Mouse (Mus musculus): Measurements from ENCODE around the gene Asic2. TPM values are rescaled to one million over a fixed set of nuclear protein-coding genes. Genes with fewer than 3 reads are reported as not detected.
A peak's percentile ranks its signal among the peaks of the same experiment; 100 is the strongest.

The Asic2 gene
- total RNA-seq, 2 experiments from 2014 or later = 54.3 to 55.8 TPM

DNA sequence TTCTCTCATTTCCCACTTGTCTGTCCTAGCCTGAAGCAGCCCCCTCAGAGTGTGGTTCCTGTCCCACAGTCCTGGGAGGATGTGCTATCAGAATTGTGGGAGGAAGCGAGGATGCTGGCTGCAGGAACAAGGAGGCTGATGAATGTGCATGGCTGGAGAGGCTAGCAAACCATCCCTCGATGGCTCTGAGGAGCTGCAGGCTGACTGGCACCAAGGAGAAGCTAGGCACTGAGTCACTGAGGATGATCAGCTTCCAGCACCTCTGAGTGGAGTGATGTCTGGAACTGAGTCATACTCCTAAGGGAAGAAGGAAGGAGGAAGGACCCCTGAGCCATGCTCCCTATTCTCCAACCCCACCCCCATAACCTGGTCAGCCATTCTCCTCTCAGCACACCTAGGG, 246.2 kb downstream of the Asic2 start:
- DNase-seq = no peak

DNA sequence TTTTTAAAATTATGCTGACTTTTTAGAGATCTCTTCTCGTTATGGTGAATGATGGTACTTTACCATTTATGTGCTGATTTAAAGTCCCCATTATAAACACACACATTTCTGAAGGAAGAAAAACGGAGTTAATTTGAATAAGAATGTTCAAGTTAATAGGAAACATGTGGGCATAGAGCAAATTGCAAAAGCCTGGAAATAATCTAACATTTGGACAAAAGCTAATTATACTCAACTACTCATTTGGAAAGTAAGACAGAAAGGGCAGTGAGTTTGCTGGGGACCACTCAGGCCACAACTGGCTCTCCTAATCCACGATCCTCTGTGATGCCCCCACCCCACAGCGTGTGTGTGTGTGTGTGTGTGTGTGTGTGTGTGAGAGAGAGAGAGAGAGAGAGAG, 253.5 kb downstream of the Asic2 start:
- no peak for DNase-seq

DNA sequence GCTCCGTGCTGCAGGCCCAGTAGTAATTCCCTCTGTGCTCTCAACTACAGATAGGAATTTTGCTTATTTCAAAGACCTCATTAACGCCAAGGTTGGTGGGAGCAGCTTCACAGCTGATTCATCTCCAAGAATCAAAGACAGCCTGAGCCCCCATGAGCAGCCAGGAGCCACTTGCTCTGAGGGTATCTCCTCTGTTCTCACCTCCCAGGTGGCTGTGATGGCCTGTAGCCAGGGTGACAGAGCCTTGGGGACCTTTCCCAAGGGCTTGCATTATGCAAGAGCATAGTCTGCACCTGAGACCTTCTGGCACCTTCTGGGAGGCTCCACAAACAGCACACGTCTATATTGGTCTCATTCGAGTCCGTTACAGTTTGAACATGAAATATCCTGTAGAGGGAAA, 261.3 kb downstream of the Asic2 start:
- no peak for DNase-seq

DNA sequence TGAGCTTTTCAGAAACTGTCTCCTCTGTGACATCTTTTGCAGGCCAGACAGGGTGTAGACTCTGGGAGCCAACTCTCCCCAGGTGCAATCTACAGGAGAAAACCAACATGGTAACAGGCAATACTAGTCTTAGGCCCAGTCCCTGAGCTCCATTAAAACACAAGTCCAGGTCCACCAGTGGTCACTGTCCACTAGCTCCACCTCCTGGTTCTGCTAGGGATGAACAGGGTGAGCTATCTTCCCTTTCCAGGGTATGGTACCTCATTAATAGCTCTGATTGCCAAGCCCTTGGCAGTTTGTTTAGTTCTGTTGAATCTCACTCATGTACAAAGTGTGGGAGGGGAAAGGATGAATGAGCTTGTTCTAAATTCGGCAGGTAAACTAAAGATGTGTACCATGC, 270.2 kb downstream of the Asic2 start:
- DNase-seq = no peak

DNA sequence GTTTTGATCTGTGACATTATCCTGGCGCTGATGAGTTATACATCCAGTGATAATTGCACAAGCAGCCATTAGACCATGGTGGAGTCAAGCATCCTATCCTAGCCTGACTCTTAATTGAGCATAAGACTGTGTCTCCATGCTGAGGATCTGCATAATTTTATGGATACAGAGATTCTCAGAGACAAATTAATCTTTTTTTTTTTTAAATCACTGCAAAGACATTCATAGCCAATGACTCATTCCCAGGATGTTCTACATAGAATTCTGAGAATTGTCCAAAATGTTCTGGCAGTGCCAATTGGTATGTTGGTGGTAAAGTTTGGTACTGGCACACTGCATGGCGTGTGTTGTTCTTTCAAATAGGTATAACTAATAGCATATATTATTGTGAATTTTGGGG, 272.8 kb downstream of the Asic2 start:
- DNase-seq = no peak

DNA sequence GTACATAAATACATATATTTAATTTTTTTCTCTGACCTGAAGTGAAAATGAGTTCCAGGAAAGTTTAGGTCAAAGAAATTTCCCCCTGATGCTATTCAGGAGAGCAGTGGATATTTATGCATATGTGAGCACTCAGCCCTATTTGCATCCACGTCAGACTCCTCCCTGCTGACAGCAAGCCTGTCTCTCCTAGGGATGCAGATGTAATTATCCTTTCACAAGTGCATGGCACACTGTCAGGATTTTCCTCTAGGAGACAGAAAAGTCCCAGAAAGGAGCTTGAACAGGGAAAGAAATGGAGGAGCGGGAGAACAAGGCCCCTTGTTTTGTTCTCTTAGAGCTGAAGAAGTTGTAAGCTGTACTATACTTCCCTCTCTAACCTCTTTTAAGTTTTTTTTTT, 287.7 kb downstream of the Asic2 start:
- no peak for DNase-seq

DNA sequence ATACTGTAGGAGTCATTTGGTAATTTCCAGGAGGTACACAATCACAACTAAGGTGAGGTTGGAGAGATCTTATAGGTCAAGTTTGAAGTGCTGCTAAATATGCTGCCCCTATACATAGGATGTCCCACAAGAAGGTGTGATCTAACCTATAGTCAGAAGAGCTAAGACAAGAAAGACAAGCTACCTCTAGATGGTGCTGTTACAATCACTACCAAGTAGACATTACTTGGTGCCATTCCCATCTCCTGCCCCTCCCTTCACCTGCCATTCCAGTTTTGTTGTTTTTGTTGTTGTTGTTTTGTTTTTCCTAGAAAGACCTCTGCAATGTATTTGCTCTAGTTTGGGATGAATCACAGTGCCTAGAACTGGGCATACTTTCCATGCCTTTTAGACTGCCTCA, 296.5 kb downstream of the Asic2 start:
- no peak for DNase-seq

DNA sequence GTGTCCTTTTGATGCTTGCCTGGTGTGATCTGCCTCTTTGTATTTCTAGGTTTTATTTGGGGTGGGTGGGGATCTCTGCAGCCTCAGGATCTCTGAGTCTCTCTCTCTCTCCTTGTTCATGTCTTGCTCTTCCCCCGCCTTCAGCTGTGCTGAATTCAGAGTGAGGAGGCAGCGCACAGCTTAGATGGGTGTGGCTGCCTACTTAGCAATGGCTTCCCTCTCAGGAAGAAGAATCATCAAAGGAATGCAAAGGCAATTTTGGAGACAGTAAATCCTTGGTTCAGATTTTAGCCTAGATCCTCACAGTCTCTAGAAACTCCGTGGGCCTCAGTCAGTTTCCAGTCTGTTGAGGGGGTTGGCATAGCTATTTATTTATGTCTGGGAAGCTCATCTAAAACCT, 297.8 kb downstream of the Asic2 start:
- DNase-seq = no peak

DNA sequence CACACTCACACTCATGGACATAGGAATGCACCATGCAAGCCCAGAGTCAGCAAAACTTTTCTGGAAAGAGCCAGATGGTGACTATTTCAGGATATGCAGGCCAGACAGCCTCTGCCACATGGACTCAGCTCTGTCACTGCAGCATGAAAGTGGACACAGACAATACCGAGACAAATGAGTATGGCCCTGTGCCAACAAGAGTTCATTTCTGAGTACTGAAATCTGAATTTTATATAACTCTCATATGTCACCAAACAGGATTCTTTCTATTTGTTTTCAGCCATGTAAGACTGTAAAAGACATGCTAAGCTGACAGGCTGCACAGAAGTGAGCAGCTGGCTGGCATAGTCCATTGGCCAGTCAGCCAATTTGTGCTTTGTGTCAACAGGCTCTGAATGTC, 309.4 kb downstream of the Asic2 start:
- DNase-seq = no peak

DNA sequence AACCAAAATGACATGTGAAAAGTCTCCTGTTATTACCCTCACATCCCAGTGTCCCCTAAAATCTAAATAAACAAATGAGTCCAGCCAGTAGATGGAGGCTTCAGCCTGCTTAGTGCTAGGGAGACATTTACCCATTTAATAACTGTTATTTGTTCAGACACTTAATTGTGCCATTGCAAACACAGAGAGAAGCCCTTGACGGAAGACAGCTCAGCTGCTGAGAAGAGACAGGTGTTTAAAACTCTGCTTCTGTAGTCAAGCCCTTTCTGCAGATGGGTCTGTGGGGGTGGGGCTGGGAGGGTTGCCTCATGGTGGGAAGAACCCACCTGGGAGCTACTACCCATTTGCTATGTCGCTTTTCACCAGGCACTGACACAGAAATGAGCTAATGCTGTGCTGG, 311.1 kb downstream of the Asic2 start:
- no peak for DNase-seq

DNA sequence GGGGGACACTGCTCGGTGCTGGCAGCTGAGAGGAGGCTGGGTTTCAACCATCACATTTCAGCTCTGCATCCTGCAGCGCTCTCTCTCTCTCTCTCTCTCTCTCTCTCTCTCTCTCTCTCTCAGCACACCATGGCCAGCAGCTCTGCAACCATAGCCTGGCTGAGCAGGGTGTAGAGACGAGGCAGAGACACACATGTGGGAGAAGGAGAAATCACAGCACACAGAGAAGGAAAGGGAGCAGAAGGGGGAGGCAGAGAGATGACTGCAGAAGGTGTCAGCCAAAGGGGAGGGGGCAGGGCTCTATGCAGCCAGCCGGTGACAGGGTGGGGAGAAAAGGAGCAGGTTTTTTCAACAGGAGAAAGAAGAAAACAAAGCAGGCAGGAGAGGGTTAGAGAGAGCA, 320.4 kb downstream of the Asic2 start:
- no peak for DNase-seq

DNA sequence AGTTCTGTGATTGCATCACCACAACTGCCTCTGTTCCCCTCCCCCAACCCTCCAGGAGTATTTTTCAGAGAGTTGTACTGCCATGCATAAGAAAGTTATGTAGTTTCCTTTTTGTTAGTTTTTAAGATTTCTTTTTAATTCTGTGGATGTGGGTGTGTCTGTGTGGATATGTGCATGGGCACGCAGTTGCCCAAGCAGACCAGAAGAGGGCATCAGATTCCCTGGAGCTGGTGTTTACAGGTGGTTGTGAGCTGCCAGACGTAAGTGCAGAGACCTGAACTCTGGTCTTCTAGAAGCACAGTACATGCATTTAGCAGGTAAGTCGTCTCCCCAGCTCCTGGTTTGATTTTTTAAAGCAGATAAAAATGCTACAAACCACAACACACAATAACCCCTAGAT, 322.7 kb downstream of the Asic2 start:
- no peak for DNase-seq

DNA sequence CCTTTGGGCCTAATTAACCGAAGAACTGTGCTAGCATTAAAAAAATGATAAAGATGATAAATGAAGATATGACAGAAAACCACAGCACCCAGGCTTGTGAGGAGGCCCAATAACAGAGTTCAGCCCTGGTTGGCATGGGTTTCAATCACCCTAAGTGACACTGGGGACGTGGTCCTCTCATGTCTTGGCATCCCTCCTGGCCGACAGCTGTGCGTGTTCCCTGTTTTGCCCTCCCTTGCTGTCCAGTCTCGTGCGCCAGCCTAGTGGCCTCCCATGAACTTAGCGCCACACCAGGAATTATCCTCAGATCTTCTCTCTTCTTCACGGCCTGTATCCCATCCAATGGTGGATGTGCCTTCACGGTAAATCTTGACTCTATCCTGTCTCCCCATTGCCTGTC, 331.9 kb downstream of the Asic2 start:
- DNase-seq = no peak

DNA sequence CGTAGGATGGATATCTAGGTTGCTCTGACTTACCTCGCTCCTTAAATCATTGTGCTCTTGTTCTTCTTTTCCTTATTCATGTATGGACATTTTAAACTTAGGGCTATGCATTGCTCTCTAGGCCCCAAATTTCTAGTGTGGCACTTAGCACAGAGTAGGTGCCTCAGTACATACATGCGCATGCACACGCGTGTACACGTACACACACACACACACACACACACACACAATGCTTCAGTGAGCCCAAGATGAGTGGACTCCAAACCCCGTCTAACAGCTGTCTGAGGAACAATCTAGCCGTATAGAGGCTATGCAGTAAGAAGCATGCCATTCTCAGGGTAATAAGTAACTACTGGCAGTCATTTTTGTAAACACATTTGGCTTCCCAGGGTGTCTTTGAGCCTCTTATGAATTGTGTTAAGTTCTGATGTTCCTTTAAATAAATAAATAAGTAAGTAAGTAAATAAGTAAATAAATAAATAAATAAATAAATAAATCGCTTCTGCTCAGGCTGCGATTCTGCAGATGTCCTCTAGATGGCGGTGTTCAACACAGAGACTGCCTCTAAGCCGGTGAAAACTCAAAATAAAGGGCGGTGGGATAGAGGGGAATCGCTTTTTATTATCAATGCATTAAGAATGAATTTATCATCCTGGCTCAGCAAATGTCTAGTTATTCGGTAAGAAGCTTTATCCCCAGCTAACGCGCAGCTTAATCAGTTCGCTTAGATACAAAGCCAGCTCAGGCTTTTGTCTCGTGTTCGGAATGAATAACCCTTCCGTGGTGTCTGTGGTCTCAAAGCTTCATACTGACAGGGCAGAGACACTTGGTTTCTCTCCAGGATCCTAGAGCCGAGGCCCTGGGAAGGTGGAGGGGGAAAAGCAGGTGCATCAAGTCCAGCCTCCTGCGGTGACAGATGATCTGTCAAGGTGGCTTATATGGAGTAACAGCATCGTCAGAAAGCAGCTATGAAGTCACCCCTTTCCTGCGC, 333.6 kb downstream of the Asic2 start:
- DNase-seq = peak; percentile 27 to 31

DNA sequence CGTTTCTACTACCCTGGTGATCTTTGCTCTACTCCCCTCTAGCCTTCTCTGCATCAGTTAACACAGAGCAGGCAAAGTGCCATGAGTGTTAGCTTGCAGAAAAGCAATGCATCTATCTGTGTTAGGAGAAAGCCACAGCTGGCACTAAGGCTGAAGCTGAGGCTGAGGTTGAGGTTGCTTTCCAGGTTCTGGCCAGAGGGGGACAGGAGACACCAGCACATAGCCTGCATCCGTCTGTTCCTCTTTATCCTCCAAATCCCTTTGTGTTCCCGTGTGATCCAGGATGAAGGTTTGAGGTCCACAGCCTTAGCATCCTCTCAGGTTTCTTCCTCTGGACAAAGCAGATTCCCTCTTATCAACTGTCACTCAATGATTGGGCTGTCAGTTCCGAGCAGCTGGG, 343.1 kb downstream of the Asic2 start:
- no peak for DNase-seq

DNA sequence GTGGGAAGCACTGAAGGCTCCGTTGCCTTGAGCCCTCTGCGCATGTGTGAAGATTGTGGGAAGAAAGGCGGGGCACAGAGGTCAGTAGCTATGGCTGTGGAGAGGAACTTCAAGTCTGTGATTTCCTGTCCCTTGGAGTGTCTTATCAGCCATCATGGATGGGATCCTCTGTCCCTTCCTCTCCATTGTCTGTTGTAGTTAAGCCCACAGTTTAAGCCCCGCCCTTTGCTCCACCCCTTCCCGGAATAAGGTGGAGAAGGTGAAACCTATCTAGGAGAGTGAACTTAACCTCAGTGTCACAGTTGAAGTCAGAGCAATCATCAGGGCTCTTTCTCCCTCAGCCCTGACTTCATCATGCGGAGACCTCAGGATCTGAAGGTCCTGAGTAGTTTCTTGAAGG, 347.7 kb downstream of the Asic2 start:
- no peak for DNase-seq

DNA sequence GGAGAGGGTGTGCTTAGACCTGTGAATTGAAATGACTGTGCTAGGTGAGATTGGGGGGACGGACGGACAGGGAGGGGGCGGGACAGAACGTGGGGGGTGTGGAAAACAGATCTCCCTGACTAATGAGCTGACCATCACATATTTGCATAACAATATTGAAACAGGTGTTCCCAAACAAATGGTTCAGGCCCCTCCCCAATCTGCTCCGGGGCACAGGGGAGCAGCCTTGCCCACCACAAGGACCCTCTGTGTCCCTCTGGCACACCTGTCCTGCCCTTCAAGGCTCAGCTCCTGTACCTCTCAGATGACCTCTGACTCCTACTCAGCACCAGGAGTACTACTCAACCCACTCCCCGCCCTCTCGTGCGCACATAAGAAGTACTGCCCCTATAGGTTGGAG, 351.8 kb downstream of the Asic2 start:
- DNase-seq = no peak

DNA sequence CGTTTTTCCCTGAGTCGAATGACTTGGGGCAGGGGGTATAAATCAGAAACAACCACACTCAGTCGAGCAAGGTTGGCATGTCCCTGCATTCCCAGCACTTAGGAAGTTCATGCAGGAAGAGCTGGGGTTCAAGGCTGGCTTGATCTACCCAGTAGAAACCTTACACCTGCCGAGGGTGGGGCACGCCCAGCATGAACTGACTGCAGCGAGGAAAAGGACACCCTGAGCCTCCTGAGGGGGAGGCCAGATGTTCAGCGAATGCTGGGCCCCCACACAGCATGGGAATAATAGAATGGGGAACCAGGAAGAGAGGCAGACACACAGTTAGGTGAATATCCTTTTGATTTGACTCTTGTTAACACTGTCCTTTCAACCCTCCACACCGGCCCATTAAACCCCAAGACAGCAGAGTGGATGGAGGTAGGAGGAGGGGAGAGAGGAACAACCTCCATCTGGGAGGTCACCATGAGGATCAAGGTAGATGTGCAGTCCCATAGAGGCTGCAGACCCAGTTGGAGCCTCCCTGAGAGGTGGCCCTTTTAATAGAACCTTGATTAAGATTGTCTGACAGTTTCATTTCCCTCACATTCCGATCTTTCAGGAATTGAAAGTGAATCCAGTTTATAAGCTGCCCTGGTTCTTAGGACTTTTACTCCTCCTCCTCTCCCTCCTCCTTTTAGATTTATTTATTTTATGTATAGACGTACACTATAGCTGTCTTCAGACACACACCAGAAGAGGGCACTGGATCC, 354.2 kb downstream of the Asic2 start:
- no peak for DNase-seq

DNA sequence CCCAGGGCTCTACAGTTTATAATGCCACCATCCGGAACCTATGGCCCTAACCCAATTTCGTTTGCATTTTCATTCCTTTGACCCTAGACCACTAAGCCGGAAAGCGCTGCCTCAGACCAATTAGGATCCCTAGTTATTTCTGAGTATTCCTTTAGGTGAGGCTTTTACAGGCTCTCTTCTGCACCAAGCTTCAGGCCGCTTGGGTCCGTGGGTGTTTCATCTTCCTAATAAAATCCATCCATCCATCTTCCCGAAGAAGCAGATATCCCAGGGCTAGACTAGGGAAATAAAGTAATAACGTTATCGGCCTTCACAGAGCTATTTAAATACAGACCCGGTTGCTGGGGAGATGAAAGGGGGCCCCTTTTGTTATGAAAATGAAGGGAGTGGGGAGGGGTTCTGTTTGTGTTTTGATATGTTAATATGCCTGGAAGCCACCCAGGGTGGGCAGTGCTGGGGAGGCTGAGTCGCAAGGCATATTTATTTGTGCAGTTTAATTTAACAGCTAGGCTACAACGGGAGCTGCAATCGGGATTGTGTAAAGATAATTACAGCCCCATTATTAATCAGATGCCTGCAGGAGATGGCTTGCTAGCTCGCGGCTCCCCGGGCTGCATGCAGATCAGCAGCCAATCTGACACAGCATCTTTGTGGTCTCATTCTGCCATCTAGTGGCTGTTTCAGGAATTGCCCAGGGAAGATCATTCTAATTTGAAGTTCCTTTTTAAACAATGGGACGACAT, 355.3 kb downstream of the Asic2 start:
- DNase-seq = peak; percentile 79 to 85

DNA sequence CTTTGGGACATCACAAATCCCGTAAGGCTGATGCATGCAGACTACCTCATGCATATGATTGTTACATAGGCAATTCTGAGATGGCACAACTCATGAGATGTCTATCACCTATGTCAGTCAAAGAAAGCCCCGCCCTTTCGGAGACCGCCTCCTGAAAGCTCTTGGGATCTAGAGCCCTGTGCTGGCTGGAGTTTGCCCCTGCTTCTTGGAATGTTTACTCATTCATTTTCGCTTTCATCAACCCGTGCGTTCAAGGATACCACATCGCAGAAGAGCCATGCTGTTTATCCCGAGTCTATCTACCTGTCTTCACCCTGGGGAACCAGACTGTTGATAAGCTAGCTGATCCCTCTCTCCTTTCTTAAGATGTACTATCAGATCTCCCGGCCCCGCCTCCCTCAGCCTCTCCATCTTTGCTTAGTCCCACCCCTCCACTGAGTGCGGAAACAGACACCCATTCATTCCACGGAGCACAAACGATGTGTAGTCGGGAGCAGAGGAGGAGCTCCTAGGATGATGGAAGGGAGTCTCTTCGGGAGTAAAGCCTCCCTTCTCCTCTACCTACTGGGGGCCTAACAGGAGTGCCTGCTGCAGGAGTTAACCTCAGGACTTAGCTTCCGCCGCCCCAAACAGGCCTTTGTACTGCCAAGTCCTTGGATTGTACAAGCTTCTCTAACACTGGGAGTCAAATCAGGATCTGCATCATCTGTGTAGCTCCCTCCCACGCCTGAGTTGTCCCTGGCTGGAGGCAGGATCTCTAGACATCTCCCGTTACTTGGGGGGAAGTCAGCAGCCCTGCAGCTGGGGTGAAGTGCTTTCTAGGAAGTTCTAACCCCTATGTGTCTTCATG, 356.1 kb downstream of the Asic2 start:
- DNase-seq = peak; percentile 29 to 35

DNA sequence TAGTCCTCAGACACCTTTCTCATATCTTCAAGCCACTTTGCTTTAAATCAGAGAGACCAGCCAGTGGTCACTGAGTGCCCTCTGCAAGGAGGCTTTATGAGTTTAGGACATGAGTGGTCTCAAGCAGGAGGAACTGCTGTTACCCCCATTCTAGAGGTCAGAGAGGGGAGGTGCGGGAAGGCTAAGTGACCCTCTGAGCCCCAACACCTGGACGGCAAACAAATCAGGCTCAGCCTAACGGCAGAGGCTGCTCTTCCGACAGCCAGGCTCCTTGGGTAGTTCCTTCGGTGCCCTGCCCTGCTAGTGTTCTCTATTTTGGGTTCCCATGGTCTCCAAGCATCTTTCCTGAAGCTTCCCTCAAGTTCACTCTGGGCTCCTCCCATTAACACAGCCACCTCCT, 357.8 kb downstream of the Asic2 start:
- no peak for DNase-seq

DNA sequence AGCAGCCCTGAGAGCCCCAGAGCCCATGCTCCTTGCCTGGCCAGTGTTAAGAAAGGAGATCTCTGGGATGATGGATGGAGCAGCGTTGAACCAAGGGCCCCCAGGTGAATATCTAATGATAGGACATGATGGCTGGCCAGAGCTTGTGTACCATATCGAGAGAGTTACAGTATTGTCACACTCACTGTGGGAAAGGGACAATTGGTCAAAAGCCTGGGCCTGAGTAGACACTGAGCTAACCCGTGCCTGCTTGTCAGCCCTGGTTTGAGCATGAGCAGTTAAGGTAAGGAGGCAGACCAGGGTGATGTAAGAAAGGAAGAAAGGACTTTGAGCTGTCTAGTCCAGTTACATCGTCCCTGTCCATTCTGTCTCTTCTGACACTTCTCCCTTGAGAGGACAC, 365.3 kb downstream of the Asic2 start:
- DNase-seq = no peak

Data from layer of hippocampus, postnatal 36 days (tissue).